Mouse (Mus musculus) neural tube, embryonic 11.5 days (tissue): ENCODE measurements around the gene Mtx1. TPM values are rescaled to one million over a fixed set of nuclear protein-coding genes. Genes with fewer than 3 reads are reported as not detected.
"Not testable (repeated sequence)": the region's sequence is repeated elsewhere in the genome, so short reads cannot be mapped to it uniquely, and the experiment has no call there.

ENCODE experiments used
- ATAC-seq: fragments of 200-750 bp; cut with Nextera tagmentation; 2 replicates; pipeline ENCODE4 v1.8.0; 2017; ENCODE audit warnings: moderate number of reproducible peaks, mild to moderate bottlenecking, moderate TSS enrichment, moderate library complexity; ENCODE audit not compliant: insufficient read depth, low FRiP score, low TSS enrichment
- DNase-seq: peaks from one replicate; pipeline ENCODE4 v3.0.0-alpha.2; 2015; ENCODE audit warnings: low spot score
- H3K27ac ChIP-seq: fragments of 300-500 bp; sonication (generic); 2 replicates; pipeline ENCODE4 v1.5.1; 2014; ENCODE audit warnings: low read depth, mild to moderate bottlenecking, low read length
- H3K27me3 ChIP-seq: fragments of 300-500 bp; sonication (generic); 2 replicates; pipeline ENCODE4 v1.6.1; 2014; ENCODE audit warnings: mild to moderate bottlenecking, low read length, mixed read lengths; ENCODE audit not compliant: control insufficient read depth, insufficient read depth
- H3K36me3 ChIP-seq: fragments of 300-500 bp; sonication (generic); 2 replicates; pipeline ENCODE4 v1.6.1; 2014; ENCODE audit warnings: mild to moderate bottlenecking, low read length, moderate library complexity, mixed read lengths; ENCODE audit not compliant: control insufficient read depth, insufficient read depth
- H3K4me1 ChIP-seq: fragments of 300-500 bp; sonication (generic); 2 replicates; pipeline ENCODE4 v1.6.1; 2014; ENCODE audit warnings: low read length, mixed read lengths; ENCODE audit not compliant: control insufficient read depth, insufficient read depth
- H3K4me2 ChIP-seq: fragments of 300-500 bp; sonication (generic); 2 replicates; pipeline ENCODE4 v1.6.1; 2014; ENCODE audit warnings: low read depth, mild to moderate bottlenecking, moderate library complexity
- H3K4me3 ChIP-seq: fragments of 300-500 bp; sonication (generic); 2 replicates; pipeline ENCODE4 v1.5.1; 2014; ENCODE audit warnings: low read depth, low read length
- H3K9ac ChIP-seq: fragments of 300-500 bp; sonication (generic); 2 replicates; pipeline ENCODE4 v1.6.1; 2014; ENCODE audit warnings: mild to moderate bottlenecking, low read length
- H3K9me3 ChIP-seq: fragments of 300-500 bp; sonication (generic); 2 replicates; pipeline ENCODE4 v1.6.1; 2016; ENCODE audit warnings: low read length; ENCODE audit not compliant: control insufficient read depth
- WGBS: fragments of 180-500 bp; shearing (Covaris S2); extraction: QIAGEN DNeasy Blood & Tissue Kit; methylation state at CpG from one replicate; pipeline ENCODE4 v1.1.7; 2014; 5-methylcytosine and 5-hydroxymethylcytosine counted together
- polyA plus RNA-seq: library from polyadenylated mRNA; unstranded; fragments of >200 nt; fragmentation: Nextera tagmentation; extraction: Ambion mirVana; gene quantifications from 2 replicates; pipeline ENCODE4 v1.2.1, GENCODE M21; 2014

Gene Mtx1
- polyA plus RNA-seq, 1 experiment from 2014 or later: 181 TPM

DNA sequence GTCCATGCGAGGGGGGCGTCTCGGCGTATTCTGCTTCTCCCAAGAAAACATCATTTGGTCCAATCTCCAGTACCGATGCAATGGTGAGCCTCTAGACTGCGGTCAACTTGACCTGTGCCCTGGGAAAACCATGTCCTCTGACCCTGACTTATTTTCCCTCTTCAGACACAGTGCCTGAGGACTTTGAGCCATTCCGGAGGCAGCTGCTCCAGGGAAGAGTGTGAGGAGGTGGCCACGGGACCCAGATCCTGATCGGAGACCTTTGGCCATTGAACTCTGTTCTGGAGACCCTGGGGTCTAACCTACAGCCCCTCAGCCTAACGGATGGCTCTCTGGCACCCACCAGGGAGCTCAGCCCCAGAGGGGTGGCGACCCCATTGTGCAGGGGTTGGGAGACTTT lies 527 bp downstream of the Mtx1 start:
- ATAC-seq: no peak
- Histone ChIP-seq H3K27ac (peak overlapping the region; percentile 79), H3K9me3 (no peaks in the 10 kb centered on the region), H3K36me3 (peaks cover 7% of the 10 kb centered on the region), H3K27me3 (no peaks in the 10 kb centered on the region), H3K4me3 (peak overlapping the region; percentile 64), H3K4me1 (peaks cover 23% of the 10 kb centered on the region), H3K9ac (peak overlapping the region; percentile 75), H3K4me2 (peak overlapping the region; percentile 80)
- 8% methylated on average over 11 of the region's 11 CpGs for WGBS
- no peak for DNase-seq

DNA sequence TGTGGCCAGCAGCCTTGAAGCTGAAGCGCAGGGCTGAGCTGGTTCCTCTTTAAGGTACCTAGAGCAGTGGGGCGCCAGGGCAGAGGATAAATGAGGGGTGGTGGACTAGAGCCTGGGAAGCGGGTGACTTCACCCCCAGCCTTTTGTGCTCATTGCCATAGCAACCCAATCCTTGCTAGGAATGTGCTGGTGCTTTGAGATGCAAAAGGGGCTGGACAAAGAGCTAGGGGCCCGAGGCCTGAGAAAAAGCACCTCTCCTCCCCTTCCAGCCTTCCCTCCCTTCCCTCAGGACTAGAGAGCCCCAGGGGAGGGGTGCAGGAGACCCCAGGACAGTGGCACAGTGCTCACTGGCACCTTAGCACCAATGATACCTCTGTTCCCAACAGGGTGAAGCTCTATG lies 970 bp downstream of the Mtx1 start:
- peak; percentile 69 for ATAC-seq
- Histone ChIP-seq H3K9ac (peak overlapping the region; percentile 75), H3K4me3 (peak overlapping the region; percentile 64), H3K36me3 (peaks cover 7% of the 10 kb centered on the region), H3K9me3 (no peaks in the 10 kb centered on the region), H3K4me2 (peak overlapping the region; percentile 80), H3K27me3 (no peaks in the 10 kb centered on the region), H3K27ac (peak overlapping the region; percentile 79), H3K4me1 (peaks cover 23% of the 10 kb centered on the region)
- 11% methylated on average over 4 of the region's 4 CpGs for WGBS
- DNase-seq: peak; percentile 86

DNA sequence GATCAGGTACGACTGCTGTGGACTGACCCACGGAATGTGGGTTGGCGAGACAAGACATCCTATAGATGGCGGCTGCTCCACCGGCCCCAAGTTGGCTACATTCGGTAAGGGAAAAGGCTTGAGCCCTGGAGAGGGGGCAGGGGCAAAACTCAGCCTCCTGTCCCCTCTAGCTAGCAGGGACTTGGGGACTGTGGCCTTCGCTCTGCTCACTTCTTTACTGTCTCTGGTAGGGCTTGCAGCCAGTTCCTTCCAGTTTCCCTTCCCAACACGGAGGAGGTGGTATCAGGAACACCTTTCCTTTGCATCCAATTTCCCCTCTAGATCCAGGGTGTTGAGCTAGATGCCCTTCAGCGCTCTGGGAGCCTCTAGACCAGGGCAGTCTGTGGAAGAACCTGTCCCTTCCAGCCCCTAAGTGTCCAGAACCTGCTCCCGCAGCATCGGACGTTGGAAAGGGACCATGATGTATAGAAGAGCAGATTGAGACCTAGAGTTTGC lies 1.5 kb downstream of the Mtx1 start:
- H3K4me2 ChIP-seq: peak overlapping the region; percentile 80
- peaks cover 7% of the 10 kb centered on the region for H3K36me3 ChIP-seq
- H3K4me3 ChIP-seq: peak overlapping the region; percentile 64
- DNase-seq (no peak), ATAC-seq (no peak)
- peak overlapping the region; percentile 75 for H3K9ac ChIP-seq
- no peaks in the 10 kb centered on the region for H3K27me3 ChIP-seq
- peak overlapping the region; percentile 79 for H3K27ac ChIP-seq
- whole genome bisulfite sequencing: 39% methylated on average over 12 of the region's 12 CpGs
- H3K4me1 ChIP-seq: peaks cover 23% of the 10 kb centered on the region
- H3K9me3 ChIP-seq: no peaks in the 10 kb centered on the region

DNA sequence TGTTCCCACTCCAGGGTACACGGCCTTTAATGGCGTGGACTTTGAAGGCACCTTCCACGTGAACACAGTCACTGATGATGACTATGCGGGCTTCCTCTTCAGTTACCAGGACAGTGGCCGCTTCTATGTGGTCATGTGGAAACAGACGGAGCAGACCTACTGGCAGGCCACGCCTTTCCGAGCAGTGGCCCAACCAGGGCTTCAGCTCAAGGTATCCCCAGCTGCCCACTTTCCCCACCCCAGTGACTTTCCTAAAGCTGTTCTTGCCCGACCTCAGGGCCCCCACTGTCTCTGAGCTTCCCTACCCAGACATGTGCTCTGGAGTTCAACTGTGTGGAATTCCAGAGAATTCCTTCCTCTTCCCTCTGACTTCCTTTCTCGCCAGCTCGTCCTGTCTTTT lies 2.1 kb downstream of the Mtx1 start:
- Histone ChIP-seq H3K4me3 (peak overlapping the region; percentile 64), H3K9ac (peak overlapping the region; percentile 75), H3K27ac (peak overlapping the region; percentile 79), H3K27me3 (no peaks in the 10 kb centered on the region), H3K36me3 (peaks cover 7% of the 10 kb centered on the region), H3K4me1 (peaks cover 23% of the 10 kb centered on the region), H3K9me3 (no peaks in the 10 kb centered on the region), H3K4me2 (peak overlapping the region; percentile 80)
- WGBS: 61% methylated on average over 11 of the region's 11 CpGs
- DNase-seq (no peak), ATAC-seq (no peak)

DNA sequence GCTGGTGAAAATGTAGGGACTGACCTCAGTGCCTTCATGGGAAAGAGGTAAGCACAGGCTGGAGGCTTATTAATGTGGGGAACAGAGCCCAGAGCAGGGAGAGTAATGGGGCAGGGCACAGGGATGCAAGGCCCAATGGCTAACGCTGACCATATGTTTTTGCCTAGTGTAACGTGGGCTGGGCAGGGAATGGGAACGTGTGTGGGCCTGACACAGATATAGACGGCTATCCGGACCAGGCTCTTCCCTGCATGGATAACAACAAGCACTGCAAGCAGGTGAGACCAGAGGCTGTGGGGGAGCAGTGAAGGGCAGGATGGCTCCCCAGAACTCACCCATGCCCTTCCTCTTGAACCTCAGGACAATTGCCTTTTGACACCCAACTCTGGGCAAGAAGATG lies 5.7 kb downstream of the Mtx1 start:
- ATAC-seq (no peak), DNase-seq (no peak)
- Histone ChIP-seq H3K9me3 (no peaks in the 10 kb centered on the region), H3K27ac (no peak overlapping the region), H3K4me1 (peaks cover 18% of the 10 kb centered on the region), H3K4me3 (no peak overlapping the region), H3K9ac (no peak overlapping the region), H3K27me3 (no peaks in the 10 kb centered on the region), H3K36me3 (peaks cover 7% of the 10 kb centered on the region), H3K4me2 (no peak overlapping the region)
- WGBS: 67% methylated on average over 5 of the region's 5 CpGs

DNA sequence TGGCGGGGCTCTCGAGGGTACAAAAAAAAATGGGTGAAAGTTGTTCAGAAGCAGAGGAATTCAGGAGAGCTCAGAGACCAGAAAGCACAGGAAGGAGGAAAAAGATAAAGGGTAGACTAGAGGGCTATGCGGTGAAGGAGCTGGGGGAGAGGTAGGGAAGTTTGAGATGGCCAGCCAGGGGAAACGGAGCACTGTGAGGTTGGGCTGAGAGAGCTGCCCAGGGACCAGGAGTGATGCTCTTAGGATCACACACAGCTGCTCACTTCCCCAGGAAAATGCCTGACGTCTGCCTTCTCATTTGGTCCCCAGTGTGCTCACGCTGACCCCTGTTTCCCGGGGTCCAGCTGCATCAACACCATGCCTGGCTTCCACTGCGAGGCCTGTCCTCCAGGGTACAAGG lies 7.3 kb downstream of the Mtx1 start:
- Histone ChIP-seq H3K4me3 (no peak overlapping the region), H3K4me1 (peaks cover 22% of the 10 kb centered on the region), H3K9ac (no peak overlapping the region; the same call in 1 of the 2 replicates), H3K4me2 (no peak overlapping the region), H3K27me3 (no peaks in the 10 kb centered on the region), H3K36me3 (peaks cover 7% of the 10 kb centered on the region), H3K27ac (no peak overlapping the region), H3K9me3 (no peaks in the 10 kb centered on the region)
- no peak for DNase-seq
- no peak for ATAC-seq
- 45% methylated on average over 8 of the region's 8 CpGs for WGBS

DNA sequence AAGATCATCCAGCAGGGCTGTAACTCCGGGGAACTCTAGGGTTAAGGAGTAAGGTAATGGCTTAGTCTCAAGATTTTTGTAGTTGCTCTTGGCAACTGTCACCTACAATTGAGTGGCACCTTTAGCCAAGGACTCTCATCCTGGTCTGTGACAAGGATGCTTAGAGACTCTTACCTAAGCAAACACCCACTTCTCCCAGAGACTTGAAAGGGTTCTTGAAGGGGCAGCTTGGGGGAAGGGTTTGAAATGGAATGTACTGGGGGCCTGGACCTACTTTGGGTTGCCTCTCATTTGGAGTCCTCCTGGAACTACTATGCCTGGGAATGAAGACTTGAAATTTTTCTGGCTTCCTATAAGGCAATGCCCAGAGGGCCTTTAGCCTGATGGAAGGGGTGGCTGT lies 8.6 kb downstream of the Mtx1 start:
- ATAC-seq: no peak
- WGBS: 85% methylated on average over 1 of the region's 1 CpGs
- peaks cover 16% of the 10 kb centered on the region for H3K4me1 ChIP-seq

DNA sequence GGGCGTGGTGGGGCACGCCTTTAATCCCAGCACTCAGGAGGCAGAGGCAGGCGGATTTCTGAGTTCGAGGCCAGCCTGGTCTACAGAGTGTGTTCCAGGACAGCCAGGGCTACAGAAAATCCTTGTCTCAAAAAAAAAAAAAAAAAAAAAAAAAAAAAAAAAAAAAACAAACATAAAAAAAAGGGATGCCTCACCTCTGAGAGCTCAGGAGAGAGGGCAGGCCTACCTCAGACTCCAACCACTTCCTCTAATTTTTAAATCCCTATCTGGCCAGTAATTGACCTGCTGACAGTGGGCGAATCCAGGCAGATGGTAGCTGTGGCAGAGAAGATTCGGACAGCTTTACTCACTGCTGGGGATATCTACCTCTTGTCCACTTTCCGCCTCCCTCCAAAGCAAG lies 10.5 kb downstream of the Mtx1 start:
- not testable (repeated sequence) for H3K4me2 ChIP-seq, H3K9me3 ChIP-seq, H3K36me3 ChIP-seq, H3K27ac ChIP-seq, H3K27me3 ChIP-seq, H3K9ac ChIP-seq, H3K4me3 ChIP-seq, DNase-seq, ATAC-seq
- WGBS: 73% methylated on average over 7 of the region's 7 CpGs
- peaks cover 18% of the 10 kb centered on the region for H3K4me1 ChIP-seq

More for the DNA sequence above, 8.6 kb downstream of the Mtx1 start:
- Histone ChIP-seq H3K9ac (no peak overlapping the region), H3K4me3 (no peak overlapping the region), H3K4me2 (no peak overlapping the region), H3K9me3 (no peaks in the 10 kb centered on the region), H3K27me3 (no peaks in the 10 kb centered on the region), H3K36me3 (peaks cover 5% of the 10 kb centered on the region), H3K27ac (no peak overlapping the region)
- DNase-seq: no peak

DNA sequence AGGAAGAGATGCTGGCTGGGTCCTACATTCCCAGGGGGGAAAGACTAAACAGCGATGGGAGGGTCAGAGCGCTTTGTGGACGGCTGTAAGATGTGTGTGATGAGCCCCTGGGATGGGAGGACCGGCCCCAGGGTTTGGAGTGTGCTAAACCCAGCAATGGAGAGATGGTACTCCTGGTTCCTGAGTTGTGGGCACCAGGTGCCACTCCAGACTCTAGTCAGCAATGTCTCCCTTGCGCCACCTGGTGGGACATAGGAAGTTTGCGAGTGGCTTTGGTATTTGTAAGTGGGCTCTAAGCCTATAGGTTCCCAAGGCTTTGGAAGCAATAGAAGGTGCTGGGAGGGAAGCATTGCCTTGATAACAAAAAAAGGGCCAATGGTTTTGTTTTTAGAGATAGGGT lies 11.0 kb downstream of the Mtx1 start:
- Histone ChIP-seq H3K9ac (peak overlapping the region; percentile 66), H3K27ac (peak overlapping the region; percentile 90), H3K36me3 (no peaks in the 10 kb centered on the region), H3K27me3 (no peaks in the 10 kb centered on the region), H3K9me3 (no peaks in the 10 kb centered on the region), H3K4me1 (peaks cover 18% of the 10 kb centered on the region), H3K4me3 (peak overlapping the region; percentile 73), H3K4me2 (peak overlapping the region; percentile 55)
- ATAC-seq (peak; percentile 20), DNase-seq (peak; percentile 88)
- WGBS: 0% methylated on average over 6 of the region's 6 CpGs
